Mouse (Mus musculus) MEL-GATA-1-ER (cell line): ENCODE measurements around the gene Ywhag.

ENCODE experiments used
- DNase-seq: peaks from one replicate; pipeline ENCODE4 v3.0.0-alpha.2; 2012; ENCODE audit warnings: low read depth; ENCODE audit errors: extremely low read depth

Ywhag gene

GRCm38 (mm10) chr5:135913201-135913600, 21.2 kb downstream of the Ywhag start:
- DNase-seq: no peak

- DNase-seq: no peak
Measured at GRCm38 (mm10) chr5:135911633-135912220, 22.7 kb downstream of the Ywhag start.

- no peak for DNase-seq
Measured at GRCm38 (mm10) chr5:135910813-135911212, 23.6 kb downstream of the Ywhag start.

DNA sequence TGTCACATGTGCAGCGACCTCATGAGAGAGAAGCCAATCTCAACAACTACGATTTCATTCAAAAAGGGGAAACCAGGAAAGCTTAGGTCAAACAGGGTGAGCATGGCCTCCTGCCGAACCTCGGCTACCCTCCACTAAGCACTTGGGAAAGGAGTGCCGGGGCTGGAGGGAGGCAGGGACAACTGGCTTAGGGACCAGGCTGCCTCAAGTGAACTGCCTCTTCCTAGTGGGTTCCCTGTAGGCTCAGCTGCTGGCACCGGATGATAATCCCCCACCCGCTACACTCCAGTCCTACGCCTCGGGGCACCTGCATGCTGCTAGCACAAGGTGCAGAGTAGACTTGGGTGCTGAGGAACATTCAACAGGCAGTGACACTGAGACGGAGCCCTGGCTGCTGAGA, 24.8 kb downstream of the Ywhag start:
- DNase-seq: no peak

- no peak for DNase-seq
Measured at GRCm38 (mm10) chr5:135908989-135909388, 25.4 kb downstream of the Ywhag start.

- no peak for DNase-seq
Measured at GRCm38 (mm10) chr5:135908185-135908584, 26.2 kb downstream of the Ywhag start.

DNA sequence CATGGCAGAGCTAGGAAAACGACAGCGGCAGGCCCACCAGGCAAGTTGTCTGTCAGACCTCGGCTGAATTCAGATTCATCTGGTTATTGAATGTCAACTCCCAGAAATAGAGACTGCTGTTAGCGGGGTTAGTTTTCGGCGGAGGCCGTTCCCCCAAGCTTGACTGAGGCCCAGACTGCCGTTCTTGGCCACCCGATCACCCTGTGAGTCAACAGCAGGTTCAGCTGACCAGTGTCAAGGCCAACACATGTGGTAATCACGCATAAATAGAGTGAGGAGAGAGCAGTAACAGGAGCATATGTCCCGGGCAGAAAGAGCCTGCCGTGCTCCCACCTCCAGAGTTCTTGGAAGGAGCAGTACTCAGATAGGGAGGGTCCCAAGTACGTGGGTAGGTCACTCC, 27.2 kb downstream of the Ywhag start:
- no peak for DNase-seq

- DNase-seq: no peak
Measured at GRCm38 (mm10) chr5:135906846-135907245, 27.6 kb downstream of the Ywhag start.

- DNase-seq: no peak
Measured at GRCm38 (mm10) chr5:135905320-135906225, 28.8 kb downstream of the Ywhag start.

GRCm38 (mm10) chr5:135904259-135904658, 30.2 kb downstream of the Ywhag start:
- no peak for DNase-seq

- peak; percentile 48 for DNase-seq
Measured at GRCm38 (mm10) chr5:135903551-135904151, 30.8 kb downstream of the Ywhag start.

DNA sequence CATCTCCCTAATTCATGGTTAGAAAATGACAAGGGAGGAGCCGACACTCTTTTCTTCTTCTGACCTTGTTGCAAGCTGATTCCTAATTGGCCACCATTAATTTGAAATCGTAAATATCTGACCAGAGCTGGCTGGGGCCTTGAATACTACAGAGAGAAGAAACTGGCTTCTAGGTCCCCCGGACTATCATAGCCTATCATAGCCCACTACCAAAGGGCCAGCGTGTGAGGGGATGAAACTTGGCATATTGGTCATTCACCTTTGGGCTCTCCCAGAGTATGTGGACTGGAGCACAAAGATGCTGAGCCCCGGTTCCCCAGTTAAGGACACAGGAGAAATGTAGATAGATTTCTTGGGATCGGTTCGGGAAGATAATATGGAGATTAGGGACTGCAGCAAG, 31.4 kb downstream of the Ywhag start:
- DNase-seq: no peak

GRCm38 (mm10) chr5:135901354-135902095, 32.9 kb downstream of the Ywhag start:
- DNase-seq: no peak

- no peak for DNase-seq
Measured at GRCm38 (mm10) chr5:135900701-135901100, 33.7 kb downstream of the Ywhag start.

GRCm38 (mm10) chr5:135899833-135900232, 34.6 kb downstream of the Ywhag start:
- DNase-seq: no peak

DNA sequence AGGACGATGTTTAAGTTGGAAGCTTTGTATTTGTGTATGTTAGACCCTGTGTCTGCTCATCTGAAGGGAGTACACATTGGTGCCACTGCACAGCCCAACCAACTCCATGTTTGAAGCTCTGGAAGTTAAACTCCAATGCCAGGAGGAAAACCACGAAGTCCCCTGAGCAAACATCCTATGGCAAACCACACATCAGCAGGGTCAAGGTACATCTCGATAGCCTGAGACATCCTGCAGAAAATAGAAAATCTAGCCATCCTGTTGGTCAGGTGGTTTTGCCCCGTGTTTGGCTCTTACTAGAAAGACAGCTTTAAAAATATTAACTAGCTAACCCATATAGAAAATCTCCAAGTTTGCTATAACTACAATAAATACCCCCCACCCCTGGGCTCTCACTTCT, 35.4 kb downstream of the Ywhag start:
- no peak for DNase-seq

- DNase-seq: peak; percentile 48
Measured at GRCm38 (mm10) chr5:135898028-135898427, 36.4 kb downstream of the Ywhag start.

GRCm38 (mm10) chr5:135894958-135895357, 39.5 kb downstream of the Ywhag start:
- no peak for DNase-seq

DNA sequence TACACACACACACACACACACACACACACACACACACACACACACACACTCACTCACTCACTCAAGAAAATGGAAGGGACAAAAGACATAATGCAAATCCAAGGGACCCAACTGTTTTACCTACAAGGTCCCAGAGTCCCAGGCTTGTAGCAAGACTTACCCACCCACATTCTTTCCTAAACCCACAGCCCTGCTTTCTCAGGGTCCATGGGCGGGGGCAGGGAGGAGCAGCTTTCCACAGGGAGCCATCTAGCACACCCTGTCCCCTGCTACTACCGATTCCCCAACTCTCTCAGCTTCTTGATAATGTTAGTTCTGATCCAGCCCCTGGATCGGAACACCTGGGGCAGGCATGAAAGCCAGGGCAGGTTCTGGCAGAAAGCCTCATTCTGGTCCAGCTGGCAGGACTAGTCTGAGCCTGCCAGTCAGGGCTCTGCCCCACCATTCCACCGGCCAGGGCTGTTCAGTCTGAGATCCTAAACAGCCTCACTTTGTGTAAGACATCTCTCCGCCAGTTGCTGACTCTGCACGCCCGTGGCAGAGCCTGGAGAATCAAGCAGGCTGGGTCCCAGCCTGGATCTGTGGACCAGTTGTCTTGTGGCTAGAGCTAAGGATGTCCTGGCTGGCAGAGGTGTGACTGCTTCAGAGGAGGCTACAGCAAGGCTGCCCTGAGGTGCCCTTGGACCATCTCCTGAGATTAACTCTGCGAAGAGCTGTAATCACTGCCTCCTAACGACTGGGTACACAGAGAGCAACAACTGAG, 41.6 kb downstream of the Ywhag start:
- DNase-seq: no peak

- DNase-seq: no peak
Measured at GRCm38 (mm10) chr5:135890920-135891319, 43.5 kb downstream of the Ywhag start.

GRCm38 (mm10) chr5:135890323-135890722, 44.1 kb downstream of the Ywhag start:
- DNase-seq: no peak
